Comparison of ENCODE assay signal across 10 mouse cellular contexts in the genomic region with DNA sequence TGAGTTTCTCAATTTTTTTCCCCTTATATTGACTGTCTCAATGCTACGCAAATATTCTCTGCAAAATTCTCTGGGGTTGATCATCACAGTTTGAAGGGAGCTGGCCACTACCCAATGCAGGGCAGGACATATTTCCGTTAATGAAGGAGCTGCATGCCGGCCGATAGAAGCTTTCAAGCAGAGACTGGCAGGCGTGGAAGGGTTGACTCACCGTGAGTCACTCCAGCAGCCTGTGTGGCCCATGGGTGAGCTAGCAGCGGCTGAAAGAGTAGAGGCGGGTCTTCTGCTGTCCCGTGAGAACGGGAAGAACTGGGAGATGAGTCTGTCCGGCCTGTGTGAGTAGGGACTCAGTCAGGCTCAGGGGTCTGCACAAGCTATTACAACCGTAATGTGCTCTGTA. TPM values are rescaled to one million over a fixed set of nuclear protein-coding genes. Genes with fewer than 3 reads are reported as not detected.
A peak's percentile ranks its signal among the peaks of the same experiment; 100 is the strongest.
DNase-seq lines count a peak whose midpoint lies in the region; ATAC-seq and TF ChIP-seq lines count a peak whose summit lies in the region.
"Had no signal": no experiment of that assay in that cellular context is flagged by ENCODE, and none has a peak within 500 bp of the region (broad histone marks: within the 10 kb centered on the region; RNA-seq: fewer than 3 reads in every experiment).

No protein-coding gene starts in this region.

- H3K27me3 ChIP-seq in forebrain, embryonic 13.5 days, result no peaks in the 10 kb centered on the region
- no peaks in the 10 kb centered on the region for H3K27me3 ChIP-seq in forebrain, embryonic 10.5 days (ENCODE audit: poor library complexity, severe bottlenecking)
- peaks cover 3% of the 10 kb centered on the region; the same call in 1 of the 2 replicates for H3K27me3 ChIP-seq in E14TG2a.4 (ENCODE audit: insufficient read depth, low read length)
- H3K27me3 ChIP-seq in midbrain, embryonic 15.5 days (replicated peaks), result no peaks in the 10 kb centered on the region

- no peak overlapping the region for H3K4me3 ChIP-seq in forebrain, embryonic 13.5 days
- no peak overlapping the region for H3K4me3 ChIP-seq in forebrain, embryonic 10.5 days
- peak overlapping the region; percentile 26; the same call in 1 of the 2 replicates for H3K4me3 ChIP-seq in E14TG2a.4 (replicated peaks; ENCODE audit: low read length)
- H3K4me3 ChIP-seq in embryonic fibroblast, embryonic 13.5 days (ENCODE audit: insufficient read depth, low read length), result no peak overlapping the region
- no peak overlapping the region for H3K4me3 ChIP-seq in midbrain, embryonic 15.5 days

- H3K36me3 ChIP-seq in forebrain, embryonic 13.5 days (ENCODE audit: poor library complexity, severe bottlenecking), result no peaks in the 10 kb centered on the region
- H3K36me3 ChIP-seq in forebrain, embryonic 10.5 days (replicated peaks), result no peaks in the 10 kb centered on the region
- no peaks in the 10 kb centered on the region for H3K36me3 ChIP-seq in E14TG2a.4 (ENCODE audit: insufficient read depth, low read length)
- H3K36me3 ChIP-seq in midbrain, embryonic 15.5 days (replicated peaks), result no peaks in the 10 kb centered on the region

- H3K4me2 ChIP-seq in forebrain, embryonic 13.5 days, result no peak overlapping the region
- H3K4me2 ChIP-seq in midbrain, embryonic 15.5 days, result no peak overlapping the region

- peak; percentile 19; the same call in 1 of the 2 replicates for ATAC-seq in forebrain, embryonic 13.5 days
- ATAC-seq in midbrain, embryonic 15.5 days (replicated peaks), result no peak

- no peaks in the 10 kb centered on the region for H3K9me3 ChIP-seq in forebrain, embryonic 13.5 days (replicated peaks)
- no peaks in the 10 kb centered on the region for H3K9me3 ChIP-seq in forebrain, embryonic 10.5 days
- peaks cover 5% of the 10 kb centered on the region; the same call in 1 of the 2 replicates for H3K9me3 ChIP-seq in E14TG2a.4 (ENCODE audit: low read length)
- no peaks in the 10 kb centered on the region for H3K9me3 ChIP-seq in midbrain, embryonic 15.5 days

- TF ChIP-seq CTCF in E14TG2a.4 (conservative IDR thresholded peaks at IDR 0.05; ENCODE audit: low read length), result no peak
- TF ChIP-seq CTCF in embryonic fibroblast, embryonic 13.5 days (IDR thresholded peaks at IDR 0.05; ENCODE audit: borderline replicate concordance, insufficient read depth, low read length), result no peak

- H3K4me1 ChIP-seq in forebrain, embryonic 13.5 days, result peaks cover 14% of the 10 kb centered on the region
- H3K4me1 ChIP-seq in forebrain, embryonic 10.5 days, result peaks cover 21% of the 10 kb centered on the region
- peaks cover 19% of the 10 kb centered on the region for H3K4me1 ChIP-seq in E14TG2a.4 (replicated peaks; ENCODE audit: low read depth, low read length)
- peaks cover 16% of the 10 kb centered on the region for H3K4me1 ChIP-seq in embryonic fibroblast, embryonic 13.5 days (ENCODE audit: control insufficient read depth, insufficient read depth, low read length)
- H3K4me1 ChIP-seq in midbrain, embryonic 15.5 days, result peaks cover 6% of the 10 kb centered on the region

- no peak for DNase-seq in forebrain, embryonic 10.5 days (ENCODE audit: extremely low spot score, low spot score)
- DNase-seq in heart, postnatal 14 days, result peak; percentile 21 to 35
- DNase-seq in thymus, postnatal 36 days, result no peak
- no peak for DNase-seq in cerebellum, adult 11 months
- DNase-seq: retina, postnatal 1 day; thymus, postnatal 4 days had no signal

- no peak for TF ChIP-seq POLR2A in embryonic fibroblast, embryonic 13.5 days (IDR thresholded peaks at IDR 0.05; ENCODE audit: low read depth, low read length)

- H3K9ac ChIP-seq in forebrain, embryonic 13.5 days, result no peak overlapping the region
- H3K9ac ChIP-seq in midbrain, embryonic 15.5 days, result no peak overlapping the region

- 78% methylated on average over 12 of the region's 12 CpGs for WGBS in forebrain, embryonic 13.5 days
- 82% methylated on average over 12 of the region's 12 CpGs for WGBS in forebrain, embryonic 10.5 days
- 81% methylated on average over 12 of the region's 12 CpGs for WGBS in midbrain, embryonic 15.5 days

- H3K27ac ChIP-seq in forebrain, embryonic 13.5 days, result no peak overlapping the region
- H3K27ac ChIP-seq in forebrain, embryonic 10.5 days, result no peak overlapping the region
- H3K27ac ChIP-seq in embryonic fibroblast, embryonic 13.5 days (ENCODE audit: insufficient read depth, low read length), result peak overlapping the region; percentile 90
- H3K27ac ChIP-seq in midbrain, embryonic 15.5 days, result no peak overlapping the region

- intact Hi-C loops in heart, postnatal 14 days (cut with DNase I), result loop anchor here (5.0 kb wide), 1 partner anchor 73 kb away; no protein-coding TSS in a partner anchor

RNA-seq across cellular contexts. Expression of gene Tiam2, which starts 23.6 kb away (rescaled TPM):
- polyA plus RNA-seq in forebrain, embryonic 13.5 days (2015; fragmentation: Nextera tagmentation; extraction: Ambion mirVana), result 37.2 and 51.0 TPM in 2 replicates
- polyA plus RNA-seq in forebrain, embryonic 10.5 days (2016; fragmentation: Nextera tagmentation; extraction: Ambion mirVana), result 4.4 and 5.3 TPM in 2 replicates
- polyA plus RNA-seq in embryonic fibroblast, embryonic 13.5 days (2011; ENCODE audit: insufficient read length, low read depth, missing spikeins), result 16.7 and 22.1 TPM in 2 replicates
- total RNA-seq in heart, postnatal 14 days (2021), result 1 to 10 TPM; 2.7 to 2.8 TPM
- polyA plus RNA-seq in midbrain, embryonic 15.5 days (2015; fragmentation: Nextera tagmentation; extraction: Ambion mirVana), result 4.1 and 5.2 TPM in 2 replicates

Comparison
In these comparisons a context has a peak if more than half of its experiments do, and no peak if none do; other contexts are left out.
1. DNase-seq: peak in heart, postnatal 14 days (2 of 2); none in forebrain, embryonic 10.5 days (single experiment), thymus, postnatal 36 days (0 of 2) and cerebellum, adult 11 months (single experiment).